Mouse (Mus musculus) embryonic facial prominence, embryonic 11.5 days (tissue): Measurements from ENCODE around the gene Ces4a. TPM values are rescaled to one million over a fixed set of nuclear protein-coding genes. Genes with fewer than 3 reads are reported as not detected.

Experiments
- ATAC-seq: fragments of 200-750 bp; cut with Nextera tagmentation; replicated peaks from 2 replicates; pipeline ENCODE4 v1.8.0; 2017; ENCODE audit warnings: low read depth; ENCODE audit not compliant: insufficient number of reproducible peaks, low FRiP score, low TSS enrichment
- DNase-seq: peaks from one replicate; pipeline ENCODE4 v3.0.0-alpha.2; 2015; ENCODE audit warnings: low spot score
- H3K27ac ChIP-seq: fragments of 300-500 bp; sonication (generic); replicated peaks from 2 replicates; pipeline ENCODE4 v1.5.1; 2014; ENCODE audit warnings: mild to moderate bottlenecking, low read depth, low read length, control low read depth
- H3K27me3 ChIP-seq: fragments of 300-500 bp; sonication (generic); 2 replicates; pipeline ENCODE4 v1.6.1; 2014; ENCODE audit warnings: mild to moderate bottlenecking, low read length, moderate library complexity, mixed read lengths; ENCODE audit not compliant: control insufficient read depth, insufficient read depth
- H3K36me3 ChIP-seq: fragments of 300-500 bp; sonication (generic); replicated peaks from 2 replicates; pipeline ENCODE4 v1.6.1; 2014; ENCODE audit warnings: low read depth, mild to moderate bottlenecking, low read length, moderate library complexity, mixed read lengths; ENCODE audit not compliant: control insufficient read depth, insufficient read depth
- H3K4me1 ChIP-seq: fragments of 300-500 bp; sonication (generic); 2 replicates; pipeline ENCODE4 v1.6.1; 2014; ENCODE audit warnings: low read length, mixed read lengths; ENCODE audit not compliant: control insufficient read depth, insufficient read depth
- H3K4me2 ChIP-seq: fragments of 300-500 bp; sonication (generic); 2 replicates; pipeline ENCODE4 v1.6.1; 2014; ENCODE audit warnings: low read depth, mild to moderate bottlenecking, control low read depth, low read length, moderate library complexity
- H3K4me3 ChIP-seq: fragments of 300-500 bp; sonication (generic); 2 replicates; pipeline ENCODE4 v1.5.1; 2014; ENCODE audit warnings: low read depth, low read length, control low read depth
- H3K9ac ChIP-seq: fragments of 300-500 bp; sonication (generic); replicated peaks from 2 replicates; pipeline ENCODE4 v1.6.1; 2014; ENCODE audit warnings: mild to moderate bottlenecking, control low read depth, low read length
- H3K9me3 ChIP-seq: fragments of 300-500 bp; sonication (generic); replicated peaks from 2 replicates; pipeline ENCODE4 v1.6.1; 2016; ENCODE audit warnings: mild to moderate bottlenecking, low read length, inconsistent platforms, mixed read lengths; ENCODE audit not compliant: control insufficient read depth
- WGBS: fragments of 180-500 bp; shearing (Covaris S2); extraction: QIAGEN DNeasy Blood & Tissue Kit; methylation state at CpG from one replicate; pipeline ENCODE4 v1.1.7; 2014; 5-methylcytosine and 5-hydroxymethylcytosine counted together
- polyA plus RNA-seq: library from polyadenylated mRNA; unstranded; fragments of >200 nt; fragmentation: Nextera tagmentation; extraction: Ambion mirVana; gene quantifications from 2 replicates; pipeline ENCODE4 v1.2.1, GENCODE M21; 2014

Gene Ces4a
- polyA plus RNA-seq, 1 experiment from 2014 or later = not detected

- H3K9me3 ChIP-seq = no peaks in the 10 kb centered on the region
- no peaks in the 10 kb centered on the region for H3K36me3 ChIP-seq
- H3K27me3 ChIP-seq = no peaks in the 10 kb centered on the region
- 69% methylated on average over 3 of the region's 3 CpGs for WGBS
- ATAC-seq = no peak
- DNase-seq = no peak
- H3K4me3 ChIP-seq = no peak overlapping the region
- H3K4me1 ChIP-seq = no peaks in the 10 kb centered on the region; the same call in 1 of the 2 replicates
- no peak overlapping the region for H3K9ac ChIP-seq
- no peak overlapping the region for H3K4me2 ChIP-seq
- no peak overlapping the region for H3K27ac ChIP-seq
Measured at GRCm38 (mm10) chr8:105158084-105158483, 26.5 kb downstream of the Ces4a start.

GRCm38 (mm10) chr8:105161121-105161652 lies 29.6 kb downstream of the Ces4a start:
- Histone ChIP-seq H3K36me3 (no peaks in the 10 kb centered on the region), H3K9me3 (no peaks in the 10 kb centered on the region), H3K4me1 (peaks cover 5% of the 10 kb centered on the region; the same call in 1 of the 2 replicates), H3K4me2 (no peak overlapping the region), H3K27ac (no peak overlapping the region), H3K4me3 (no peak overlapping the region), H3K9ac (no peak overlapping the region), H3K27me3 (no peaks in the 10 kb centered on the region)
- ATAC-seq = no peak
- 29% methylated on average over 3 of the region's 3 CpGs for WGBS
- DNase-seq = no peak

GRCm38 (mm10) chr8:105164272-105164902 lies 32.8 kb downstream of the Ces4a start:
- Histone ChIP-seq H3K36me3 (no peaks in the 10 kb centered on the region), H3K4me1 (peaks cover 5% of the 10 kb centered on the region; the same call in 1 of the 2 replicates), H3K4me2 (no peak overlapping the region), H3K4me3 (no peak overlapping the region), H3K9ac (no peak overlapping the region), H3K27ac (peak overlapping the region; percentile 71), H3K9me3 (no peaks in the 10 kb centered on the region), H3K27me3 (no peaks in the 10 kb centered on the region)
- DNase-seq = peak; percentile 78
- ATAC-seq = peak; percentile 71
- WGBS = 18% methylated on average over 6 of the region's 6 CpGs

GRCm38 (mm10) chr8:105165191-105165590 lies 33.6 kb downstream of the Ces4a start:
- H3K4me2 ChIP-seq = no peak overlapping the region
- no peak overlapping the region for H3K4me3 ChIP-seq
- H3K36me3 ChIP-seq = no peaks in the 10 kb centered on the region
- no peak for DNase-seq
- 78% methylated on average over 2 of the region's 2 CpGs for WGBS
- H3K4me1 ChIP-seq = peaks cover 5% of the 10 kb centered on the region; the same call in 1 of the 2 replicates
- no peak for ATAC-seq
- H3K9ac ChIP-seq = no peak overlapping the region
- H3K27ac ChIP-seq = peak overlapping the region; percentile 71; the same call in 1 of the 2 replicates
- no peaks in the 10 kb centered on the region for H3K27me3 ChIP-seq
- H3K9me3 ChIP-seq = no peaks in the 10 kb centered on the region

- no peak overlapping the region for H3K4me3 ChIP-seq
- H3K4me1 ChIP-seq = peaks cover 5% of the 10 kb centered on the region; the same call in 1 of the 2 replicates
- no peaks in the 10 kb centered on the region for H3K27me3 ChIP-seq
- no peak overlapping the region for H3K4me2 ChIP-seq
- H3K9me3 ChIP-seq = no peaks in the 10 kb centered on the region
- 52% methylated on average over 2 of the region's 2 CpGs for WGBS
- H3K27ac ChIP-seq = no peak overlapping the region
- ATAC-seq (no peak), DNase-seq (no peak)
- H3K36me3 ChIP-seq = no peaks in the 10 kb centered on the region
- no peak overlapping the region for H3K9ac ChIP-seq
Measured at GRCm38 (mm10) chr8:105167116-105167515, 35.5 kb downstream of the Ces4a start.

- peak overlapping the region; percentile 99; the same call in 1 of the 2 replicates for H3K27ac ChIP-seq
- no peaks in the 10 kb centered on the region for H3K9me3 ChIP-seq
- no peaks in the 10 kb centered on the region for H3K27me3 ChIP-seq
- no peak overlapping the region for H3K4me3 ChIP-seq
- 55% methylated on average over 3 of the region's 3 CpGs for WGBS
- DNase-seq (no peak), ATAC-seq (no peak)
- no peak overlapping the region for H3K4me2 ChIP-seq
- peaks cover 5% of the 10 kb centered on the region; the same call in 1 of the 2 replicates for H3K4me1 ChIP-seq
- no peak overlapping the region for H3K9ac ChIP-seq
- H3K36me3 ChIP-seq = no peaks in the 10 kb centered on the region
Measured at GRCm38 (mm10) chr8:105169582-105169981, 38.0 kb downstream of the Ces4a start.

GRCm38 (mm10) chr8:105170041-105170380 lies 38.4 kb downstream of the Ces4a start:
- Histone ChIP-seq H3K9ac (peak overlapping the region; percentile 56), H3K4me3 (peak overlapping the region; percentile 97), H3K36me3 (no peaks in the 10 kb centered on the region; the same call in 1 of the 2 replicates), H3K27ac (peak overlapping the region; percentile 99), H3K27me3 (no peaks in the 10 kb centered on the region), H3K4me1 (peaks cover 3% of the 10 kb centered on the region; the same call in 1 of the 2 replicates), H3K9me3 (no peaks in the 10 kb centered on the region), H3K4me2 (peak overlapping the region; percentile 44)
- peak; percentile 18; the same call in 1 of the 2 replicates for ATAC-seq
- WGBS = 6% methylated on average over 5 of the region's 5 CpGs
- no peak for DNase-seq

- DNase-seq (peak; percentile 97), ATAC-seq (peak; percentile 94)
- under 1% methylated on average over 65 of the region's 86 CpGs for WGBS
- Histone ChIP-seq H3K9ac (peak within 1 kb of the TSS; percentile 99), H3K27ac (peak within 1 kb of the TSS; percentile 99), H3K27me3 (no peaks in the 10 kb centered on the region), H3K4me3 (peak within 1 kb of the TSS; percentile 97), H3K4me2 (peak within 1 kb of the TSS; percentile 44), H3K9me3 (no peaks in the 10 kb centered on the region), H3K4me1 (no peaks in the 10 kb centered on the region), H3K36me3 (no peaks in the 10 kb centered on the region; the same call in 1 of the 2 replicates)
Measured at GRCm38 (mm10) chr8:105170381-105171115, 38.9 kb downstream of the Ces4a start, which contains the start of gene Cbfb. Gene Cbfb (plus strand): TSS chr8:105170674.
